Mouse (Mus musculus): Measurements from ENCODE around the gene Klk15. TPM values are rescaled to one million over a fixed set of nuclear protein-coding genes. Genes with fewer than 3 reads are reported as not detected.

Gene Klk15
- not detected in 2 replicates for polyA plus RNA-seq (2015; fragmentation: Nextera tagmentation; extraction: Ambion mirVana)

DNA sequence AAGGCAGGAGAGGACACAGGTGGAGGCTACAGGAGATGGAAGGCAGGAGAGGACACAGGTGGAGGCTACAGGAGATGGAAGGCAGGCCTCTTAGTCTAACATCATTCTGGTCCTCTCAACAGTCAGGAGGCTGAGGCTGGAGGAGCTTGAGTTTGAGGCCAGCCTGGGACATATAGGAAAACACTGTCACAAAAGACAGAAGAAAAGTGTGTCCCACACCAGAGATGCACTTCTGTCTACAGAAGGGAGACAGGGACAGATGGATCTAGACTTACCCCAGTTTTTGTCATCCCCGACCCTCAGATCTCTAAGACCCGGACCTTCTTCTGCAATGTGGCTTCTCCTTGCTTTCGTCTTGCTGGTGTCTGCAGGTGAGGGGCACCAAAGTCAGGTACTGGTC lies at the start of gene Klk15:
Klk15 (plus strand) TSS at position 301 of the 400 bp plus-strand sequence.
- H3K4me2 ChIP-seq, result no peak within 1 kb of the TSS
- 91% methylated on average over 3 of the region's 3 CpGs for WGBS
- no peak within 1 kb of the TSS for H3K4me3 ChIP-seq
- no peaks in the 10 kb centered on the region for H3K27me3 ChIP-seq
- ATAC-seq (ENCODE audit: low read depth), result no peak
- H3K9me3 ChIP-seq, result no peaks in the 10 kb centered on the region
- H3K27ac ChIP-seq (replicated peaks), result no peak within 1 kb of the TSS
- no peaks in the 10 kb centered on the region for H3K36me3 ChIP-seq
- H3K9ac ChIP-seq, result no peak within 1 kb of the TSS
- H3K4me1 ChIP-seq (replicated peaks), result no peaks in the 10 kb centered on the region

GRCm38 (mm10) chr7:43891365-43891764 lies 42.2 kb upstream of the Klk15 start:
- H3K27me3 ChIP-seq, result no peaks in the 10 kb centered on the region
- no peaks in the 10 kb centered on the region for H3K4me1 ChIP-seq (replicated peaks)
- H3K36me3 ChIP-seq, result no peaks in the 10 kb centered on the region
- no peak for ATAC-seq (ENCODE audit: low read depth)
- 71% methylated on average over 5 of the region's 5 CpGs for WGBS
- H3K9me3 ChIP-seq, result no peaks in the 10 kb centered on the region
- no peak overlapping the region for H3K4me3 ChIP-seq
- H3K27ac ChIP-seq (replicated peaks), result no peak overlapping the region
- no peak overlapping the region for H3K9ac ChIP-seq
- no peak overlapping the region for H3K4me2 ChIP-seq

GRCm38 (mm10) chr7:43891788-43892187 lies 41.8 kb upstream of the Klk15 start:
- WGBS, result 76% methylated on average over 3 of the region's 3 CpGs
- Histone ChIP-seq H3K27me3 (no peaks in the 10 kb centered on the region), H3K4me3 (no peak overlapping the region), H3K36me3 (no peaks in the 10 kb centered on the region), H3K27ac (replicated peaks) (no peak overlapping the region), H3K9me3 (no peaks in the 10 kb centered on the region), H3K4me1 (replicated peaks) (no peaks in the 10 kb centered on the region), H3K9ac (no peak overlapping the region), H3K4me2 (no peak overlapping the region)
- ATAC-seq (ENCODE audit: low read depth), result no peak

DNA sequence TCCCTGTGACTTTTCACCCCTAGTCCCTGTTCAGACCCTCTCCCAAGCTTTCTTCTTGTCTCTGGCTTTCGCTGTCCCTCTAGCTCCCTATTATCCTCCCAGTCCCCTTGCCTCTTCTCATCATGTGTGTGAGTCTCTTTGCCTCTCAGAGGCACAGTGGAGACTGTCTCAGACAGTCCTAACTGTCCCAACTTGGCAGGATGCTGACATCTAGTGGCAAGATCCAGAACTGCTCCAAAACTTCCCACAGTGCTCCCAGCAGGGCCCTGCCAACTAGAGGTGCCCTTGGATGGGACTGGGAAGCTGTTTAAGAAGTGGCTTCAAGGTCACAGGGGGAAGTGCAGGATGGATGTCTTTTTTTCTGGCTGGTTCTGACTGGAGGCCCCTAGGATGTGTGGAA lies 38.7 kb upstream of the Klk15 start:
- ATAC-seq (ENCODE audit: low read depth), result peak; percentile 97
- Histone ChIP-seq H3K9me3 (no peaks in the 10 kb centered on the region), H3K4me3 (no peak overlapping the region), H3K36me3 (no peaks in the 10 kb centered on the region), H3K27me3 (no peaks in the 10 kb centered on the region), H3K4me2 (no peak overlapping the region), H3K9ac (no peak overlapping the region), H3K4me1 (replicated peaks) (no peaks in the 10 kb centered on the region), H3K27ac (replicated peaks) (no peak overlapping the region)
- 5% methylated on average over 1 of the region's 1 CpGs for WGBS

DNA sequence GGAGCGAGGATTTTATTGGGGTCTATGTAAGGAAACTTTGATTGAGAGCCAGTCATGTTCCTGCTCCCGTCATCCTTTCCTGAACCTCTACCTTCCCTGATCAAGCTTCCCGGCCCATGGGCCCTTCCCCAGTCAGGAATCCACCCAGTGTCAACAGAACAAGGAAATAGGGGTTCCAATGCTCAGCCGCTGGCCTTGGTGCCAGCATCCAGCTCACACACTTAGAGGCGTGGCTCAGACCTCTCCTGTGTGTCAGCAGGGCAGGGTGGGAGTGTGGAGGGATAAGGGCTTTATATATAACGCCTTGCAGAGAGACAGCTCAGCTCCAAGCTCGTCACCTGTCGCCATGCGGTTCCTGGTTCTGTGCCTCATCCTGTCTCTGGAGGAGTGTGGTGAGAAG lies 18.7 kb upstream of the Klk15 start:
- no peak overlapping the region for H3K4me2 ChIP-seq
- H3K9ac ChIP-seq, result no peak overlapping the region
- ATAC-seq (ENCODE audit: low read depth), result no peak
- no peak overlapping the region for H3K27ac ChIP-seq (replicated peaks)
- H3K36me3 ChIP-seq, result no peaks in the 10 kb centered on the region
- H3K9me3 ChIP-seq, result no peaks in the 10 kb centered on the region
- no peaks in the 10 kb centered on the region for H3K27me3 ChIP-seq
- H3K4me1 ChIP-seq (replicated peaks), result no peaks in the 10 kb centered on the region
- no peak overlapping the region for H3K4me3 ChIP-seq
- 78% methylated on average over 9 of the region's 9 CpGs for WGBS

- Histone ChIP-seq H3K9me3 (no peaks in the 10 kb centered on the region), H3K4me2 (no peak overlapping the region), H3K36me3 (no peaks in the 10 kb centered on the region), H3K27ac (replicated peaks) (no peak overlapping the region), H3K4me1 (replicated peaks) (no peaks in the 10 kb centered on the region), H3K4me3 (no peak overlapping the region), H3K27me3 (no peaks in the 10 kb centered on the region; the same call in 1 of the 2 replicates), H3K9ac (no peak overlapping the region)
- no peak for ATAC-seq (ENCODE audit: low read depth)
- 85% methylated on average over 13 of the region's 13 CpGs for WGBS
These were observed 15.1 kb upstream of the Klk15 start for GRCm38 (mm10) chr7:43918426-43918825.

DNA sequence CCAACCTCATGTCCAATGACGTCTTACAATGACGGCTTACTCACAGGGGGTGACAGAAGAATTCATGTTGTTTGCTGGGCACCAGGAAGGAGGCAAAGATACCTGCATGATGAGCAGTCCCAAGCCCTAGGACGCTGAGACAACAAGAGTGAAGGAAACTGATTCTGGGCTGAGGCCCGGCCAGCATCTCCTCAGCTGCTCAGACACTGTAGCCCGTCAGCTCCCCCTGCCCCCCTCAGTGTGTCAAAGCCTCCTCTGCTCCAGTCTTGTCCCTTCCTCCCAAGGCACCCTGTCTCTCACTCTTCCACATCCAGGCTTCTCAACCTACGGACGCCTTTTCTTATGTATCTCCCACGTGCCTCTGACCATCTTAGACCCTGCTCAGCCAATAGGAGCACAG lies 14.7 kb upstream of the Klk15 start:
- Histone ChIP-seq H3K4me2 (no peak overlapping the region), H3K4me1 (replicated peaks) (no peaks in the 10 kb centered on the region), H3K27ac (replicated peaks) (no peak overlapping the region), H3K9me3 (no peaks in the 10 kb centered on the region), H3K4me3 (no peak overlapping the region), H3K27me3 (no peaks in the 10 kb centered on the region; the same call in 1 of the 2 replicates), H3K9ac (no peak overlapping the region), H3K36me3 (no peaks in the 10 kb centered on the region)
- 71% methylated on average over 8 of the region's 8 CpGs for WGBS
- ATAC-seq (ENCODE audit: low read depth), result no peak

- H3K4me3 ChIP-seq, result no peak overlapping the region
- H3K27me3 ChIP-seq, result no peaks in the 10 kb centered on the region; the same call in 1 of the 2 replicates
- WGBS, result 36% methylated on average over 14 of the region's 14 CpGs
These were observed 13.7 kb upstream of the Klk15 start for GRCm38 (mm10) chr7:43919559-43920451.

DNA sequence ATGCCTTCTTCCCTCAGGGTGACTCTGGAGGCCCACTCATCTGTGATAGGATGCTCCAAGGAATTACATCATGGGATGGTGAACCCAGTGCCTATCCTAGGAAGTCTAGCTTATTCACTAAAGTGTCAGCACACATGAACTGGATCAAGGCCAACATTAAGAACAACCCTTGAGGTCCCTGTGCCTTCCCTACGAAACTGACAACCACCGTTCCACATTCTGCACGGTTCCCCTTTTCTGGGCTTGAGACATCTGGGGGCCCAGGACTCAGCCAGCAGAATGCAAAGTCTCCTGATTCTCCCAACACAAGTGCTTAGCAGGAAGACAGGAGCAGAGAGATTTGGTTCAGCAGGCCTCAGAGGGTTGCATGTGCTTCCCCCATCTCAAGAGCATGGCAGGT lies 13.0 kb upstream of the Klk15 start:
- Histone ChIP-seq H3K36me3 (no peaks in the 10 kb centered on the region), H3K27me3 (no peaks in the 10 kb centered on the region; the same call in 1 of the 2 replicates), H3K4me1 (replicated peaks) (no peaks in the 10 kb centered on the region), H3K4me2 (no peak overlapping the region), H3K4me3 (no peak overlapping the region), H3K9me3 (no peaks in the 10 kb centered on the region), H3K27ac (replicated peaks) (no peak overlapping the region), H3K9ac (no peak overlapping the region)
- ATAC-seq (ENCODE audit: low read depth), result 0 out of 2 replicates have a peak, but pooled peaks have one; percentile 17
- WGBS, result 97% methylated on average over 3 of the region's 3 CpGs

More at GRCm38 (mm10) chr7:43919559-43920451, 13.7 kb upstream of the Klk15 start:
- H3K9me3 ChIP-seq, result no peaks in the 10 kb centered on the region
- H3K9ac ChIP-seq, result no peak overlapping the region
- no peaks in the 10 kb centered on the region for H3K36me3 ChIP-seq
- no peaks in the 10 kb centered on the region for H3K4me1 ChIP-seq (replicated peaks)
- no peak overlapping the region for H3K27ac ChIP-seq (replicated peaks)
- no peak overlapping the region for H3K4me2 ChIP-seq
- peak; percentile 92 for ATAC-seq (ENCODE audit: low read depth)

GRCm38 (mm10) chr7:43921087-43921486 lies 12.5 kb upstream of the Klk15 start:
- Histone ChIP-seq H3K4me1 (replicated peaks) (no peaks in the 10 kb centered on the region), H3K4me2 (no peak overlapping the region), H3K27me3 (no peaks in the 10 kb centered on the region; the same call in 1 of the 2 replicates), H3K9ac (no peak overlapping the region), H3K4me3 (no peak overlapping the region), H3K36me3 (no peaks in the 10 kb centered on the region), H3K27ac (replicated peaks) (no peak overlapping the region), H3K9me3 (no peaks in the 10 kb centered on the region)
- no peak for ATAC-seq (ENCODE audit: low read depth)
- WGBS, result 83% methylated on average over 6 of the region's 6 CpGs

DNA sequence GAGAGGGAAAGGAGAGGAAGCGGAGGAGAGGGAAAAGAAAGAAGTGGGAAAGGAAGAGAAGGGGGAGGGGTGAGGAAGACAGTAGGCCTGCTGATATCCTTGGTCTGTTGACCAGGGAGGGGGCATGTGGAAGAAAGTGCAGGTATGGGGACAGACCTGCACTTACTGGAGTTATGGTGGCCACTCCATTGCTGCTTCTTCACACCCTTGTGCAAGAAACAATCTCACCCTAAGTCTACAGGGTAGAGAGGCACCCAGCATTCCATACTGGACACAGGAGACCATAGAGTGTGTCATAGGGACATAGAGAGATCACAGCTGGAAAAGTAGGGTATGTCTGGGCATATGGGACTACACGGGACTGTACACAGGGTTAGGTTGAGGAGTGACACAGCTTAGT lies 11.6 kb upstream of the Klk15 start:
- no peak overlapping the region for H3K4me3 ChIP-seq
- H3K4me2 ChIP-seq, result no peak overlapping the region
- 72% methylated on average over 2 of the region's 2 CpGs for WGBS
- no peak for ATAC-seq (ENCODE audit: low read depth)
- H3K9ac ChIP-seq, result no peak overlapping the region
- no peak overlapping the region for H3K27ac ChIP-seq (replicated peaks)
- no peaks in the 10 kb centered on the region for H3K4me1 ChIP-seq (replicated peaks)
- no peaks in the 10 kb centered on the region; the same call in 1 of the 2 replicates for H3K27me3 ChIP-seq
- H3K9me3 ChIP-seq, result no peaks in the 10 kb centered on the region
- H3K36me3 ChIP-seq, result no peaks in the 10 kb centered on the region

DNA sequence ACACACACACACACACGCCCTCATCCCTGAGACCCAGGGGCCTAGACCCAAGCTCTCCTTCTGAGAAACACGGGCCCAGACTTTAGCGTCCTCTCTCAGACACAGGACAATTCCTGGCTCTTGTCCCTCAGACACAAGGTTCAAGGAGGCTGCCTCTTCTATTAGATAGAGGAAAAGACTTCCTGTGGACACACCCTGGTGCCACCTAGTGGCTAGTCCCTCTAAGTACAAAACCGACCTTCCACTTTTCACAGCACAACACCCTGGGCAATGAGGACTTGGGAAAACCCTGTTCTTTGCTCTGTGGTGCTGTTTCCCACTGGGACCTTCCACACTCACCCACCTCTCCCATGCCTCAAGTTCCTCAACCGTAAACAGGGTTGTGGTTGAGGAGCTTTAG lies 7.6 kb upstream of the Klk15 start:
- H3K27me3 ChIP-seq, result no peaks in the 10 kb centered on the region; the same call in 1 of the 2 replicates
- H3K4me3 ChIP-seq, result no peak overlapping the region
- no peak overlapping the region for H3K9ac ChIP-seq
- H3K4me2 ChIP-seq, result no peak overlapping the region
- WGBS, result 67% methylated on average over 5 of the region's 5 CpGs
- H3K9me3 ChIP-seq, result no peaks in the 10 kb centered on the region
- H3K27ac ChIP-seq (replicated peaks), result no peak overlapping the region
- H3K4me1 ChIP-seq (replicated peaks), result no peaks in the 10 kb centered on the region
- ATAC-seq (ENCODE audit: low read depth), result no peak
- H3K36me3 ChIP-seq, result no peaks in the 10 kb centered on the region
